Mouse (Mus musculus) heart, embryonic 14.5 days (tissue): ENCODE data around the gene Zc3h10. TPM values are rescaled to one million over a fixed set of nuclear protein-coding genes. Genes with fewer than 3 reads are reported as not detected.
A peak's percentile ranks its signal among the peaks of the same experiment; 100 is the strongest.

ENCODE experiments used
- ATAC-seq: fragments of 200-750 bp; cut with Nextera tagmentation; 2 replicates; pipeline ENCODE4 v1.8.0; 2017; ENCODE audit warnings: low read depth, moderate TSS enrichment; ENCODE audit not compliant: insufficient number of reproducible peaks, insufficient read depth, low FRiP score
- H3K27ac ChIP-seq, 2 experiments: fragments of 200-500 bp in 1 of 2; fragments of 300-500 bp in 1 of 2; sonication (generic) in 1 of 2; replicated peaks in 1 of 2; 2 replicates each; pipeline ENCODE4 v1.5.1; 2012 to 2014; ENCODE audit warnings: low read depth in 2 of 2, low read length in 2 of 2, control low read depth in 1 of 2, mild to moderate bottlenecking in 1 of 2, mixed read lengths in 1 of 2; ENCODE audit not compliant: control insufficient read depth in 1 of 2, insufficient read depth in 1 of 2
- H3K27me3 ChIP-seq: fragments of 300-500 bp; sonication (generic); 2 replicates; pipeline ENCODE4 v1.6.1; 2014; ENCODE audit warnings: mild to moderate bottlenecking, low read length, control low read depth; ENCODE audit not compliant: control insufficient read depth, insufficient read depth
- H3K36me3 ChIP-seq: fragments of 300-500 bp; sonication (generic); 2 replicates; pipeline ENCODE4 v1.6.1; 2014; ENCODE audit warnings: mild to moderate bottlenecking, control low read depth, low read length, mixed read lengths; ENCODE audit not compliant: control insufficient read depth, insufficient read depth
- H3K4me1 ChIP-seq, 2 experiments: fragments of 200-500 bp in 1 of 2; fragments of 300-500 bp in 1 of 2; sonication (generic) in 1 of 2; 2 replicates each; pipeline ENCODE4 v1.6.1; 2012 to 2014; ENCODE audit warnings: low read length in 2 of 2, control low read depth in 1 of 2, mixed read lengths in 1 of 2; ENCODE audit not compliant: control insufficient read depth in 2 of 2, insufficient read depth in 2 of 2
- H3K4me2 ChIP-seq: fragments of 300-500 bp; sonication (generic); 2 replicates; pipeline ENCODE4 v1.6.1; 2014; ENCODE audit warnings: mild to moderate bottlenecking, low read length
- H3K4me3 ChIP-seq, 2 experiments: fragments of 200-500 bp in 1 of 2; fragments of 300-500 bp in 1 of 2; sonication (generic) in 1 of 2; 2 replicates each; pipeline ENCODE4 v1.5.1; 2012 to 2014; ENCODE audit warnings: low read length in 2 of 2, mild to moderate bottlenecking in 2 of 2, control low read depth in 1 of 2, low read depth in 1 of 2, moderate library complexity in 1 of 2; ENCODE audit not compliant: control insufficient read depth in 1 of 2, insufficient read depth in 1 of 2
- H3K9ac ChIP-seq: fragments of 300-500 bp; sonication (generic); 2 replicates; pipeline ENCODE4 v1.6.1; 2014; ENCODE audit warnings: mild to moderate bottlenecking, low read length
- H3K9me3 ChIP-seq: fragments of 300-500 bp; sonication (generic); 2 replicates; pipeline ENCODE4 v1.6.1; 2016; ENCODE audit warnings: low read length, control low read depth; ENCODE audit not compliant: control insufficient read depth
- WGBS: fragments of 180-500 bp; shearing (Covaris S2); extraction: QIAGEN DNeasy Blood & Tissue Kit; methylation state at CpG from one replicate; pipeline ENCODE4 v1.1.7; 2014; 5-methylcytosine and 5-hydroxymethylcytosine counted together
- polyA plus RNA-seq: library from polyadenylated mRNA; unstranded; fragments of >200 nt; fragmentation: Nextera tagmentation; extraction: Ambion mirVana; gene quantifications from 2 replicates; pipeline ENCODE4 v1.2.1, GENCODE M21; 2014

Gene Zc3h10
- polyA plus RNA-seq, 1 experiment from 2014 or later: 8.2 TPM

DNA sequence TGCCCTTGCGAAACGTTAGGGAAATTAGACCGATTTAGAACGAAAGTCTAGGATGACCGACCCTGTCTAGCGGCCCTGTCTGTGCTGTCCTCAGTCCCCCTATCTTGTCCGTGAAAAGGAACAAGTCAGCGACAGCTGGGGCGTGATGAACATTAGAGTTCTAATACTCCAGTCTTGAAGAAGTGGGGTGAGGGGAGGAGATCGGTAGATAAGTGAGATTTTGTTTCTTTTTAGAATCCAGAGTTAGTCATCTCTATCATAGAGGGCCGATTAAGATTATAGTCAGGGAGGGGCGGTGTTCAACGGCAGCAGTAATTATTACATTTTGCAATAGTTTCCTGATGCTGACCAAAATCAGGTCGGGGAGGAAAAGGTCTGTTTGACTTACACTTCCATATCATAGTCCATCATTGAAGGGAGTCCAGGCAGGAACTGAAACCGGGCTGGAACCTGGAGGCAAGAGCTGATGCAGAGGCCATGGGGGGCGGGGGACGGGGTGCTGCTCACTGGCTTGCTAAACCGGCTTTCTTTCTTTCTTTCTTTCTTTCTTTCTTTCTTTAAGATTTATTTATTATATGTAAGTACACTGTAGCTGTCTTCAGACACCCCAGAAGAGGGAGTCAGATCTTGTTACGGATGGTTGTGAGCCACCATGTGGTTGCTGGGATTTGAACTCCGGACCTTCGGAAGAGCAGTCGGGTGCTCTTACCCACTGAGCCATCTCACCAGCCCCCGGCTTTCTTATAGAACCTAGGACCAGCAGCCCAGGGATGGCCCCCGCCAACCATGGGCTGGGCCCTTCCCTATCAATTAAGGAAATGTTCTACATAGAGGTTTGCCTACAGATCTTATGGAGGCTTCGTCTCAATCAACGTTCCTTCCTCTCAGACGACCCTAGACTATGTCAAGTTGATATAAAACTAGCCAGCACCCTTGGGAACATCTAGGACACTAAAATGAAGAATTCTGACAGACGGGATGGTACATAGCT is 20.9 kb downstream of the Zc3h10 start:
- H3K4me3 ChIP-seq: peak overlapping the region; percentile 64 to 87
- H3K9ac ChIP-seq: peak overlapping the region; percentile 67
- H3K9me3 ChIP-seq: no peaks in the 10 kb centered on the region
- H3K27ac ChIP-seq: peak overlapping the region; percentile 59 to 84; a peak in 3 of 4 replicates
- no peaks in the 10 kb centered on the region for H3K27me3 ChIP-seq
- H3K36me3 ChIP-seq: peaks cover 8% of the 10 kb centered on the region
- ATAC-seq: no peak
- peaks cover 7 to 13% of the 10 kb centered on the region in 2 experiments; a peak in 3 of 4 replicates for H3K4me1 ChIP-seq
- 28% methylated on average over 28 of the region's 28 CpGs for WGBS
- peak overlapping the region; percentile 98 for H3K4me2 ChIP-seq

- peak; percentile 98 for ATAC-seq
- H3K36me3 ChIP-seq: peaks cover 16% of the 10 kb centered on the region
- peak within 1 kb of the TSS; percentile 59 to 84 for H3K27ac ChIP-seq
Observed at GRCm38 (mm10) chr10:128525671-128526308, 21.8 kb downstream of the Zc3h10 start, which contains the start of gene Esyt1. TSS of gene Esyt1 (minus strand) at chr10:128525871.

DNA sequence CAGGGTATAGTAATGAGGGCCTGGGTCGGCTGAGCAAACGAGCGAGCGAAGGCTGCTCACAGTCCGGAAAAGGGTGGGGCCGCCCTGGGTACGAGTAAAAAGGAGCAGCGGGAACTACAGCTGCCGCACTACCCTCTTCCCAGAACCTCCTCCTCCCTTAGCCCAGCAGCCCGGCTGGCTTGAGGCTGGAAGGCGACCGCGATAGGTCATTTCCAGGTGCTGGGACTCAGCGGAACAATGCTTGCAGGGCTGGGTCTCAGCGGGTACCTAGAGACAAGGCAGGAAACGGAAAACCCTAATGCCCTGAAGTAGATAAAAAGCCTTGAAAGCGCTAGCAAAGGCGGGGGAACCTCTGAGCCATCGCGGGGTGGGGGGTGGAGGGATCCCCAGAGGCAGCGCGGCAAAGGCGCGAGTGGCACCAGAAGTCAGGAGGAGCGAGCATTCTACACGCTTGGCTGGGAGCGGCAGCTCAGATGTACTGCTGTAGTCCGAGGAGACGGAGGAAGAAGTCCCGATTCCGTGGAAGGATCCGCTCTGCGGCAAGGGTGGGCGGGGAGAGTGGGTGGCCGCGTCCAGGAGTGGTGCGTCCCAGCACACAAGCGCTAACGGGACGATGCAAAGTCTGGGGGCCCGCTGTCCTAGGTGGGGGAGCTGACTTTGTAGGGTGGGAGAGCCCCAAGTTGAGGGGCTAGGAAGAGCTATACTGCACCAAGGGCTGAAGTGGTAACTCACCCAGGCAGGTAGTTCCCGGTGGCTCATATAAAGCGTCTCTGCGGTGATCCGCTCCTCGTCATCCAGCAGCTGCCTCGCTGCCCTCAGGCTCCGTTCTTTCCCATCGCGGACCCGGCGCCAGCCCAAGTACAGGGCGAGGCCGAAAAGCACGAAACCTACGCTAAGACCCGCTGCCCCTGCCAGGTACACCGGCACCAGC is 22.6 kb downstream of the Zc3h10 start:
- H3K9ac ChIP-seq: peak overlapping the region; percentile 89
- peak overlapping the region; percentile 14 to 84 for H3K27ac ChIP-seq
- peaks cover 24% of the 10 kb centered on the region for H3K36me3 ChIP-seq
- H3K4me2 ChIP-seq: peak overlapping the region; percentile 98
- peaks cover 7 to 13% of the 10 kb centered on the region in 2 experiments; a peak in 3 of 4 replicates for H3K4me1 ChIP-seq
- H3K27me3 ChIP-seq: no peaks in the 10 kb centered on the region
- no peaks in the 10 kb centered on the region for H3K9me3 ChIP-seq
- under 1% methylated on average over 56 of the region's 58 CpGs for WGBS
- ATAC-seq: peak; percentile 8; the same call in 1 of the 2 replicates
- peak overlapping the region; percentile 64 to 87 for H3K4me3 ChIP-seq

More at GRCm38 (mm10) chr10:128525671-128526308, 21.8 kb downstream of the Zc3h10 start, which contains the start of gene Esyt1:
- peak within 1 kb of the TSS; percentile 89 for H3K9ac ChIP-seq
- no peaks in the 10 kb centered on the region for H3K27me3 ChIP-seq
- H3K9me3 ChIP-seq: no peaks in the 10 kb centered on the region
- peaks cover 7 to 13% of the 10 kb centered on the region in 2 experiments; a peak in 3 of 4 replicates for H3K4me1 ChIP-seq
- under 1% methylated on average over 37 of the region's 37 CpGs for WGBS
- H3K4me2 ChIP-seq: peak within 1 kb of the TSS; percentile 98
- H3K4me3 ChIP-seq: peak within 1 kb of the TSS; percentile 64 to 87

- no peak for ATAC-seq
- Histone ChIP-seq H3K9me3 (no peaks in the 10 kb centered on the region), H3K9ac (peak overlapping the region; percentile 89), H3K36me3 (peaks cover 31% of the 10 kb centered on the region), H3K4me1 (peaks cover 7 to 13% of the 10 kb centered on the region in 2 experiments; a peak in 3 of 4 replicates), H3K27me3 (no peaks in the 10 kb centered on the region), H3K27ac (no peak overlapping the region), H3K4me2 (peak overlapping the region; percentile 98), H3K4me3 (peak overlapping the region; percentile 64 to 87)
- 31% methylated on average over 11 of the region's 11 CpGs for WGBS
Observed at GRCm38 (mm10) chr10:128524111-128524731, 23.4 kb downstream of the Zc3h10 start.

DNA sequence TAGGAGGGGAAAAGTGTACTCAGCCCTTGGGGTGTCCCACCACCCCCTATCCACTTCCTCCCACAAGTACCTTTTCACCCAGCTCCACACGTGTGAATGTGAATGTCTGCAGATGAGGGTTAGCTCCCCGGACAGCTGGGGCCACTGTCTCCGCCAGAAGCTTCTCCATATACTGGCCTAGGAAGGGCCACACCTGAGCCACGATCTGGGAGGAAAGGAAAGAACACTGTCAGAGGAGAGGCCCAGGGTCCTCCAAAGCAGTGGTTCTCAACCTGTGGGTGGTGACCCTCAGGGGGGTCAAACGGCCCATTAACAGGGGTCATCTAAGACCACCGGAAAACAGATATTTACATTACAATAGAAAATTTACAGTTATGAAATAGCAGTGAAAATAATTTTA is 25.2 kb downstream of the Zc3h10 start:
- Histone ChIP-seq H3K4me3 (no peak overlapping the region), H3K27ac (no peak overlapping the region), H3K9ac (no peak overlapping the region), H3K4me1 (peaks cover 7 to 13% of the 10 kb centered on the region in 2 experiments; a peak in 3 of 4 replicates), H3K27me3 (no peaks in the 10 kb centered on the region), H3K4me2 (no peak overlapping the region), H3K36me3 (peaks cover 49% of the 10 kb centered on the region), H3K9me3 (no peaks in the 10 kb centered on the region)
- no peak for ATAC-seq
- 76% methylated on average over 6 of the region's 6 CpGs for WGBS

DNA sequence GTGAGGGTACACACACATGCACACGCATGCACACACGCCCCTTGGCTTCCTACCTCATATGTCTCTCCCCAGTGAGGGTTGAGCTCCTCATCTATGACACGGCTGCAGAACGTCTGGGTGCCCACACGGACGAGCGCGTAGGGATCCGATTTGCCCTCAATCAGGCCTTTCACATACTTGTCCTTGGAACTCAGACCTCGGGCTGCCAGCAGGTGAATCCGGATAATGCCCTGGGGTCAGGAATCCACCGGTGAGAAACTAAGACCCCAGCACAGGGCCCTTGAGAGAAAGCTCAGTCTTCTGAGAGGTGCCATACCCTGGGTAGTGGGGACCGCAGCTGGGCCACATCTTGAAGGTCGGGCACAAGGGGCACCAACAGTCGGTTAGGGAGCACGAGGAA is 27.0 kb downstream of the Zc3h10 start:
- WGBS: 85% methylated on average over 16 of the region's 16 CpGs
- Histone ChIP-seq H3K4me1 (peaks cover 5 to 8% of the 10 kb centered on the region in 2 experiments; a peak in 3 of 4 replicates), H3K36me3 (peaks cover 67% of the 10 kb centered on the region), H3K9ac (no peak overlapping the region), H3K4me2 (no peak overlapping the region), H3K27ac (no peak overlapping the region), H3K27me3 (no peaks in the 10 kb centered on the region), H3K4me3 (no peak overlapping the region), H3K9me3 (no peaks in the 10 kb centered on the region)
- ATAC-seq: no peak
